Mouse (Mus musculus) limb, embryonic 15.5 days (tissue): ENCODE measurements at regions not wholly inside any gene's neighbourhood (a gene's known extent, or its start where the extent isn't known, plus 50 kb on each side); places are given as distances from the start of the nearest gene placed in this dataset.

Experiments
- ATAC-seq: fragments of 200-750 bp; cut with Nextera tagmentation; 2 replicates; pipeline ENCODE4 v1.8.0; 2017; ENCODE audit warnings: low read depth, moderate TSS enrichment; ENCODE audit not compliant: insufficient number of reproducible peaks, low FRiP score, low TSS enrichment
- H3K27ac ChIP-seq: fragments of 300-500 bp; sonication (generic); 2 replicates; pipeline ENCODE4 v1.5.1; 2015; ENCODE audit warnings: moderate library complexity, mild to moderate bottlenecking, inconsistent platforms
- H3K27me3 ChIP-seq: fragments of 300-500 bp; sonication (generic); 2 replicates; pipeline ENCODE4 v1.6.1; 2015; ENCODE audit warnings: inconsistent platforms
- H3K36me3 ChIP-seq: fragments of 300-500 bp; sonication (generic); 2 replicates; pipeline ENCODE4 v1.6.1; 2015; ENCODE audit warnings: inconsistent platforms
- H3K4me1 ChIP-seq: fragments of 300-500 bp; sonication (generic); 2 replicates; pipeline ENCODE4 v1.6.1; 2015; ENCODE audit warnings: inconsistent platforms
- H3K4me2 ChIP-seq: fragments of 300-500 bp; sonication (generic); 2 replicates; pipeline ENCODE4 v1.6.1; 2015; ENCODE audit warnings: mild to moderate bottlenecking, inconsistent platforms
- H3K4me3 ChIP-seq: fragments of 300-500 bp; sonication (generic); 2 replicates; pipeline ENCODE4 v1.5.1; 2015; ENCODE audit warnings: mild to moderate bottlenecking, inconsistent platforms
- H3K9ac ChIP-seq: fragments of 300-500 bp; sonication (generic); 2 replicates; pipeline ENCODE4 v1.6.1; 2015; ENCODE audit warnings: inconsistent platforms
- H3K9me3 ChIP-seq: fragments of 300-500 bp; sonication (generic); 2 replicates; pipeline ENCODE4 v1.6.1; 2016; ENCODE audit warnings: inconsistent platforms
- WGBS: fragments of 180-500 bp; shearing (Covaris S2); methylation state at CpG from one replicate; pipeline ENCODE4 v1.1.7; 2015; 5-methylcytosine and 5-hydroxymethylcytosine counted together

GRCm38 (mm10) chr9:63876886-63877285, 119.1 kb upstream of the Smad3 start:
- Histone ChIP-seq H3K4me3 (peak overlapping the region; percentile 20), H3K9me3 (no peaks in the 10 kb centered on the region), H3K4me2 (peak overlapping the region; percentile 41), H3K36me3 (no peaks in the 10 kb centered on the region), H3K9ac (no peak overlapping the region), H3K27me3 (0 out of 2 replicates have a peak, but pooled peaks cover 3% of the 10 kb centered on the region), H3K27ac (no peak overlapping the region), H3K4me1 (peaks cover 28% of the 10 kb centered on the region)
- ATAC-seq = no peak
- 26% methylated on average over 13 of the region's 13 CpGs for WGBS

DNA sequence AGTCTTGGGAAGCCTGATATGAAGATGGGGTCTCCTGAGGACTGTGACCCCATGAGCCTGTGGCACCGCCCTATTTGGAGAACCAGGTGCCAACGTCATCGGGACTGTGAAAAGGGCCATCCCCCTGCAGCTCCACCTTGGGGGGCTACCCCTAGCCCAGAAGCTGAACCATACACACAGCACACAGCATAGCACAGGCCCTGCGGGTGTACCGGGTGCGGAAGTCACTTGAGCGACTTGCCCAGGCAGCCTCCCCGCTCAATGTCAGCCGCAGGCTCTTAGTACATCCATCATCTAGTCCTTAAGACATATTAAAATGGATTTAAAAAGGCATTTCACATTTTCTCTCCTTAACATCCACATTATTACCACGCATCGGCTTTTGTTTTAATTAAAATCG, 118.2 kb upstream of the Smad3 start:
- H3K27me3 ChIP-seq = 0 out of 2 replicates have a peak, but pooled peaks cover 3% of the 10 kb centered on the region
- no peaks in the 10 kb centered on the region for H3K36me3 ChIP-seq
- peak overlapping the region; percentile 20 for H3K4me3 ChIP-seq
- WGBS = 54% methylated on average over 12 of the region's 12 CpGs
- no peak overlapping the region for H3K27ac ChIP-seq
- H3K9me3 ChIP-seq = no peaks in the 10 kb centered on the region
- no peak for ATAC-seq
- H3K4me1 ChIP-seq = peaks cover 26% of the 10 kb centered on the region
- no peak overlapping the region for H3K4me2 ChIP-seq
- no peak overlapping the region for H3K9ac ChIP-seq

GRCm38 (mm10) chr9:63875193-63875592, 117.4 kb upstream of the Smad3 start:
- no peak overlapping the region for H3K27ac ChIP-seq
- no peak overlapping the region for H3K4me3 ChIP-seq
- no peak overlapping the region for H3K9ac ChIP-seq
- ATAC-seq = no peak
- H3K4me1 ChIP-seq = peaks cover 19% of the 10 kb centered on the region
- H3K9me3 ChIP-seq = no peaks in the 10 kb centered on the region
- H3K27me3 ChIP-seq = 0 out of 2 replicates have a peak, but pooled peaks cover 3% of the 10 kb centered on the region
- H3K36me3 ChIP-seq = no peaks in the 10 kb centered on the region
- no peak overlapping the region for H3K4me2 ChIP-seq
- 82% methylated on average over 5 of the region's 5 CpGs for WGBS

GRCm38 (mm10) chr9:63864350-63864749, 106.6 kb upstream of the Smad3 start:
- no peak for ATAC-seq
- Histone ChIP-seq H3K27me3 (0 out of 2 replicates have a peak, but pooled peaks cover 2% of the 10 kb centered on the region), H3K4me3 (no peak overlapping the region), H3K9me3 (no peaks in the 10 kb centered on the region), H3K4me2 (no peak overlapping the region), H3K9ac (no peak overlapping the region), H3K27ac (no peak overlapping the region), H3K4me1 (no peaks in the 10 kb centered on the region), H3K36me3 (no peaks in the 10 kb centered on the region)
- WGBS = 52% methylated on average over 11 of the region's 11 CpGs

DNA sequence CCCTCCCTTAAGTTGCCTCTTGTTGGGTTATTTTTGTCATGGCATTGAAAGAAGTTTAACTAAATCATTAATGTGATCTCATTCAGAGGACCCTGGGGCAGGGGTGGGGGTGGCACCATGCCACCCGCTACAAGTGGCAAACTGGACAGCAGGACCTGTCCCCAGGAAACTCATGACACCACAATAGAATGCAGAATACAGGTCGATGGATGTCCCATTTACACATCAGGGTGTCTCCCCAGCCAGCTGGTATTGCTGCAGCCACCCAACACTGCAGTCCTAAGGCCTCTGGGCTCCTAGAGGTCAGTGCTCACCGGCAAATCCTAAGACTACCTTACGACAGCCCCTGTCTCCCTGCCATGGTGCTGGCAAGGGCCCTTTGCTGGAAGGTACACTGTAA, 105.5 kb upstream of the Smad3 start:
- H3K27ac ChIP-seq = no peak overlapping the region

GRCm38 (mm10) chr9:63862427-63862826, 104.6 kb upstream of the Smad3 start:
- 0 out of 2 replicates have a peak, but pooled peaks cover 2% of the 10 kb centered on the region for H3K27me3 ChIP-seq
- H3K4me2 ChIP-seq = no peak overlapping the region
- no peaks in the 10 kb centered on the region for H3K36me3 ChIP-seq
- H3K4me3 ChIP-seq = no peak overlapping the region
- no peaks in the 10 kb centered on the region for H3K9me3 ChIP-seq
- no peak overlapping the region for H3K27ac ChIP-seq
- no peak overlapping the region for H3K9ac ChIP-seq
- H3K4me1 ChIP-seq = no peaks in the 10 kb centered on the region
- ATAC-seq = no peak
- WGBS = 41% methylated on average over 6 of the region's 6 CpGs

More for the DNA sequence above, 105.5 kb upstream of the Smad3 start:
- H3K36me3 ChIP-seq = no peaks in the 10 kb centered on the region
- H3K4me1 ChIP-seq = no peaks in the 10 kb centered on the region
- no peak overlapping the region for H3K9ac ChIP-seq
- no peak for ATAC-seq
- no peak overlapping the region for H3K4me3 ChIP-seq
- no peak overlapping the region for H3K4me2 ChIP-seq
- H3K9me3 ChIP-seq = no peaks in the 10 kb centered on the region
- 0 out of 2 replicates have a peak, but pooled peaks cover 2% of the 10 kb centered on the region for H3K27me3 ChIP-seq
- 78% methylated on average over 4 of the region's 4 CpGs for WGBS

- Histone ChIP-seq H3K4me2 (no peak overlapping the region), H3K9me3 (no peaks in the 10 kb centered on the region), H3K27me3 (0 out of 2 replicates have a peak, but pooled peaks cover 2% of the 10 kb centered on the region), H3K4me3 (no peak overlapping the region), H3K4me1 (peaks cover 2% of the 10 kb centered on the region; the same call in 1 of the 2 replicates), H3K9ac (no peak overlapping the region), H3K36me3 (no peaks in the 10 kb centered on the region), H3K27ac (no peak overlapping the region)
- no peak for ATAC-seq
- 86% methylated on average over 4 of the region's 4 CpGs for WGBS
These were observed 103.6 kb upstream of the Smad3 start for GRCm38 (mm10) chr9:63861418-63861817.

GRCm38 (mm10) chr9:63860196-63860595, 102.4 kb upstream of the Smad3 start:
- Histone ChIP-seq H3K4me1 (peaks cover 4% of the 10 kb centered on the region; the same call in 1 of the 2 replicates), H3K4me3 (no peak overlapping the region), H3K27me3 (0 out of 2 replicates have a peak, but pooled peaks cover 2% of the 10 kb centered on the region), H3K9ac (no peak overlapping the region), H3K36me3 (no peaks in the 10 kb centered on the region), H3K27ac (no peak overlapping the region), H3K4me2 (no peak overlapping the region), H3K9me3 (no peaks in the 10 kb centered on the region)
- ATAC-seq = no peak
- WGBS = 83% methylated on average over 2 of the region's 2 CpGs

DNA sequence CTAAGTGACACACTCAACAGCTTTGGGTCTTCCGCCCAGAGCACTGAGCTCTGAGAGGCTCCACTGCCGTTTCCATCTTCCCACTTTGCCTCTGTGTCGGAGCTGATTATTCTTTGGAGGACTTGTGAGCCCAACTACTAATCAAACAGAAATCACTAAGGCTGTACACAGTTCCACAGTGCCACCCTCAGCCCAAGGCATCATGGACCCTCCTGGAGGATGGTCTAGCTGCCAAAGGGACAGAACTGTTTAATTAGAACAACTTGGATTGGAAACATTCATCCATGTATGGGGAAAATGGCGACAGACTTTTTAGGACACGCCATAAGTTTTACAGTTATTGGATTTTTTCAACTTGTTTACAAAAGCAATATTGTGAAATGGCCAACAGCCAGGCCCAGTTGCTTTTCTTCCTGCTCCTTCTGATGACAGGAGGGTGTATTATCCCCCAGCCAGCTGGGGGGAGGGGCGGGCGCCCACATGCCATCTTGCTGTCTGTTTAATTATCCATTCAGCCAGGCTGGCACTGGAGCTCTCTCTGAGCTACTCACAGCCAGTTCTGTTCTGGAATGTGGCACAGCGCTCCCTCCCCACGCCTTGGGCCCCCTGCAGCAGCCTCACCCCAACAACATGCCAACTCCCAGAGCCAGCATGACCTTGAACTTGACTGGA, 98.4 kb upstream of the Smad3 start:
- H3K27ac ChIP-seq = no peak overlapping the region
- no peak overlapping the region for H3K9ac ChIP-seq
- no peak overlapping the region for H3K4me3 ChIP-seq
- no peaks in the 10 kb centered on the region for H3K9me3 ChIP-seq
- H3K4me2 ChIP-seq = no peak overlapping the region
- H3K36me3 ChIP-seq = no peaks in the 10 kb centered on the region
- 59% methylated on average over 9 of the region's 9 CpGs for WGBS
- ATAC-seq = no peak
- 0 out of 2 replicates have a peak, but pooled peaks cover 3% of the 10 kb centered on the region for H3K27me3 ChIP-seq
- H3K4me1 ChIP-seq = peaks cover 9% of the 10 kb centered on the region; the same call in 1 of the 2 replicates

DNA sequence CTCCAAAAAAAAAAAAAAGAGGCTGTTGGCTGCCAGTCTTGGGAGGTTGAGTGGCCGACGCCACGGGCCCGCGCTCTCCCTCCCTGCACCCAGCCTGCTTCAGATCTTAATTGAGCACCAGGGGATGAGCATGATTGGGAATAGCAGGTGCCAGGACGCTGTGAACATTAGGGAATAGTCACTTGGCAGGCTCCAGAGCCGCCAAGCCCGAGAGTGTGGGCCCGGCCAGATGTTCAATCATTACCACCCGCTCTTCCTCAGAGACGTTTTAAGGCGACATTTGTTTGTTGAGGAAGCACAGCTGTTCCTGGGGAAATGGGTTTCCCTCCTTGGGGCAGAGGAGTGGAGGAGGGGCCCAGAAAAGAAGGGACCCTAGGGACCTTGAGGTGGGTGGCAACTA, 94.0 kb upstream of the Smad3 start:
- Histone ChIP-seq H3K27me3 (0 out of 2 replicates have a peak, but pooled peaks cover 3% of the 10 kb centered on the region), H3K9me3 (no peaks in the 10 kb centered on the region), H3K27ac (no peak overlapping the region), H3K36me3 (no peaks in the 10 kb centered on the region), H3K9ac (no peak overlapping the region), H3K4me1 (peaks cover 9% of the 10 kb centered on the region; the same call in 1 of the 2 replicates), H3K4me2 (no peak overlapping the region), H3K4me3 (no peak overlapping the region)
- whole genome bisulfite sequencing = 47% methylated on average over 12 of the region's 12 CpGs
- ATAC-seq = no peak

GRCm38 (mm10) chr9:63850316-63850693, 92.5 kb upstream of the Smad3 start:
- no peak overlapping the region for H3K27ac ChIP-seq
- 0 out of 2 replicates have a peak, but pooled peaks cover 10% of the 10 kb centered on the region for H3K27me3 ChIP-seq
- H3K4me1 ChIP-seq = 0 out of 2 replicates have a peak, but pooled peaks cover 6% of the 10 kb centered on the region
- no peak overlapping the region for H3K4me3 ChIP-seq
- no peak overlapping the region for H3K9ac ChIP-seq
- H3K4me2 ChIP-seq = no peak overlapping the region
- WGBS = 73% methylated on average over 2 of the region's 2 CpGs
- no peaks in the 10 kb centered on the region for H3K36me3 ChIP-seq
- no peaks in the 10 kb centered on the region for H3K9me3 ChIP-seq
- no peak for ATAC-seq

- Histone ChIP-seq H3K27ac (no peak overlapping the region), H3K9me3 (no peaks in the 10 kb centered on the region), H3K36me3 (no peaks in the 10 kb centered on the region), H3K4me3 (no peak overlapping the region), H3K4me1 (0 out of 2 replicates have a peak, but pooled peaks cover 6% of the 10 kb centered on the region), H3K27me3 (0 out of 2 replicates have a peak, but pooled peaks cover 10% of the 10 kb centered on the region), H3K4me2 (no peak overlapping the region), H3K9ac (no peak overlapping the region)
- WGBS = 81% methylated on average over 12 of the region's 12 CpGs
- no peak for ATAC-seq
These were observed 91.9 kb upstream of the Smad3 start for GRCm38 (mm10) chr9:63849564-63850315.
